Mouse (Mus musculus) heart, embryonic 11.5 days (tissue): Measurements from ENCODE around the gene Pim2. TPM values are rescaled to one million over a fixed set of nuclear protein-coding genes. Genes with fewer than 3 reads are reported as not detected.
A peak's percentile ranks its signal among the peaks of the same experiment; 100 is the strongest.
"Not testable (repeated sequence)": the region's sequence is repeated elsewhere in the genome, so short reads cannot be mapped to it uniquely, and the experiment has no call there.

Source experiments
- ATAC-seq: fragments of 200-750 bp; cut with Nextera tagmentation; replicated peaks from 2 replicates; pipeline ENCODE4 v1.8.0; 2017; ENCODE audit warnings: moderate library complexity; ENCODE audit not compliant: insufficient number of reproducible peaks, low FRiP score, low TSS enrichment
- H3K27ac ChIP-seq: fragments of 300-500 bp; sonication (generic); 2 replicates; pipeline ENCODE4 v1.5.1; 2014; ENCODE audit warnings: mild to moderate bottlenecking, low read depth, low read length
- H3K27me3 ChIP-seq: fragments of 300-500 bp; sonication (generic); 2 replicates; pipeline ENCODE4 v1.6.1; 2014; ENCODE audit warnings: mild to moderate bottlenecking, low read length, mixed read lengths; ENCODE audit not compliant: control insufficient read depth, insufficient read depth
- H3K36me3 ChIP-seq: fragments of 300-500 bp; sonication (generic); 2 replicates; pipeline ENCODE4 v1.6.1; 2014; ENCODE audit warnings: mild to moderate bottlenecking, low read length, moderate library complexity, mixed read lengths; ENCODE audit not compliant: control insufficient read depth, insufficient read depth
- H3K4me1 ChIP-seq: fragments of 300-500 bp; sonication (generic); 2 replicates; pipeline ENCODE4 v1.6.1; 2014; ENCODE audit warnings: low read length; ENCODE audit not compliant: control insufficient read depth, insufficient read depth
- H3K4me2 ChIP-seq: fragments of 300-500 bp; sonication (generic); 2 replicates; pipeline ENCODE4 v1.6.1; 2014; ENCODE audit warnings: mild to moderate bottlenecking, moderate library complexity
- H3K4me3 ChIP-seq: fragments of 300-500 bp; sonication (generic); 2 replicates; pipeline ENCODE4 v1.5.1; 2014; ENCODE audit warnings: low read depth, low read length
- H3K9ac ChIP-seq: fragments of 300-500 bp; sonication (generic); 2 replicates; pipeline ENCODE4 v1.6.1; 2014; ENCODE audit warnings: mild to moderate bottlenecking, low read depth, low read length, moderate library complexity
- H3K9me3 ChIP-seq: fragments of 300-500 bp; sonication (generic); replicated peaks from 2 replicates; pipeline ENCODE4 v1.6.1; 2016; ENCODE audit warnings: low read length; ENCODE audit not compliant: control insufficient read depth
- WGBS: fragments of 180-500 bp; shearing (Covaris S2); extraction: QIAGEN DNeasy Blood & Tissue Kit; methylation state at CpG from one replicate; pipeline ENCODE4 v1.1.7; 2014; ENCODE audit not compliant: insufficient replicate concordance; 5-methylcytosine and 5-hydroxymethylcytosine counted together
- polyA plus RNA-seq: library from polyadenylated mRNA; unstranded; fragments of >200 nt; fragmentation: Nextera tagmentation; extraction: Ambion mirVana; gene quantifications from 2 replicates; pipeline ENCODE4 v1.2.1, GENCODE M21; 2014

The Pim2 gene
- polyA plus RNA-seq, 1 experiment from 2014 or later: 5.7 TPM

DNA sequence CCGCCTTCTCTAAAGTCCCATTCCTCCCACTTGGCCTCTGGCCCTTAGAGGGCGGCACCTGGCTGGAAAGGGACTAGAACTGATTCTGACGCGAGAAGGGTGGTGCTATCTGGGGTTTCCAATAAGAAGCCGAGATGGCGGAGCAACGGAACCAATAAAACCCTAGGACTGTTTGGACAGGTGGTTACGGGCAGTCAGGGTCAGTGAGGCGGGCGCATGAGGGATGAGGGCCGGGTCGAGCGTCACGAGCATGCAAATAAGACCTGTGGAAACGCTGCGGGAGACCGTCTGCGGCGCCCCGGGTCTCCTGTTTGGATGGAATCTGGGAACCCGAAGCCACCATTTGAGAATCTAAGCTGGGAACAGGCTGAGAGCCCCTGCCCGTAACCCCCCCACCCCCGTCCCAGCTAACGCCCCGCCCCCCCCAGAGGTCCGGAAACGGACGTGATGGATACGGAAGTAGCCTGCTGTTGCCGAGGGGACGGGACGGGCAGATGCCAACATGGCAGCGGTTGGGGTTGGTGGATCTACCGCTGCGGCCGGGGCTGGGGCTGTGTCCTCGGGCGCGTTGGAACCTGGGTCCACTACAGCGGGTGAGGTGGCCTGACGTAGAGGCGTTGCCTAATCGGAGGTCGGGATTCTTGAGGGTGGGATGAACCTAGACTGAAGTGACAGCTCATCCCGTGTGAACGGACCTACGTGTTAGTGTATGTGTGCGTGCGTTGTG lies 5.9 kb downstream of the Pim2 start, which contains the start of gene Slc35a2:
TSS of gene Slc35a2 (plus strand) at position 188 of the 727 bp plus-strand sequence.
- peak; percentile 85 for ATAC-seq
- H3K4me1 ChIP-seq: no peaks in the 10 kb centered on the region; the same call in 1 of the 2 replicates
- H3K27me3 ChIP-seq: no peaks in the 10 kb centered on the region
- H3K4me2 ChIP-seq: peak within 1 kb of the TSS; percentile 67
- peak within 1 kb of the TSS; percentile 48 for H3K9ac ChIP-seq
- WGBS: 10% methylated on average over 49 of the region's 49 CpGs
- no peaks in the 10 kb centered on the region for H3K36me3 ChIP-seq
- peak within 1 kb of the TSS; percentile 67 for H3K27ac ChIP-seq
- no peaks in the 10 kb centered on the region for H3K9me3 ChIP-seq
- H3K4me3 ChIP-seq: peak within 1 kb of the TSS; percentile 54

DNA sequence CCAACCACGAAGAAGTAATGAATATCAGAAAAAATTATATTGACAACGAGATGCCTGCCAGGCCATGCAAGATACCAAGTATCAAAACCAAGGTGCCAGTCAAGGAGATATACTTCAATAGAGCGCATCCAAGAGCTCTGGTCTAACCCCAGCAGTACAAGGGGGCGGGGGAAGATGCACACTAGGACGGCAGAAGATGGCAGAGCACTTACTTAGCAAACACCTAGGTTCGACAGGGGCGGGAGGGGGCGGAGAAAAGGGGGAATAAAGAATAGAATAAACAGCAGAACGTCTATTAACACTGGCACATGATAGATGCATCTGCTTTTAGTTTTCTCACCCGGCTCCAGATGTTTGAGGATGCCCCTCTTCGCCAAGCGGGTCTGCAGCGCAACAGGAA lies 20.1 kb downstream of the Pim2 start:
- H3K9me3 ChIP-seq: no peaks in the 10 kb centered on the region

DNA sequence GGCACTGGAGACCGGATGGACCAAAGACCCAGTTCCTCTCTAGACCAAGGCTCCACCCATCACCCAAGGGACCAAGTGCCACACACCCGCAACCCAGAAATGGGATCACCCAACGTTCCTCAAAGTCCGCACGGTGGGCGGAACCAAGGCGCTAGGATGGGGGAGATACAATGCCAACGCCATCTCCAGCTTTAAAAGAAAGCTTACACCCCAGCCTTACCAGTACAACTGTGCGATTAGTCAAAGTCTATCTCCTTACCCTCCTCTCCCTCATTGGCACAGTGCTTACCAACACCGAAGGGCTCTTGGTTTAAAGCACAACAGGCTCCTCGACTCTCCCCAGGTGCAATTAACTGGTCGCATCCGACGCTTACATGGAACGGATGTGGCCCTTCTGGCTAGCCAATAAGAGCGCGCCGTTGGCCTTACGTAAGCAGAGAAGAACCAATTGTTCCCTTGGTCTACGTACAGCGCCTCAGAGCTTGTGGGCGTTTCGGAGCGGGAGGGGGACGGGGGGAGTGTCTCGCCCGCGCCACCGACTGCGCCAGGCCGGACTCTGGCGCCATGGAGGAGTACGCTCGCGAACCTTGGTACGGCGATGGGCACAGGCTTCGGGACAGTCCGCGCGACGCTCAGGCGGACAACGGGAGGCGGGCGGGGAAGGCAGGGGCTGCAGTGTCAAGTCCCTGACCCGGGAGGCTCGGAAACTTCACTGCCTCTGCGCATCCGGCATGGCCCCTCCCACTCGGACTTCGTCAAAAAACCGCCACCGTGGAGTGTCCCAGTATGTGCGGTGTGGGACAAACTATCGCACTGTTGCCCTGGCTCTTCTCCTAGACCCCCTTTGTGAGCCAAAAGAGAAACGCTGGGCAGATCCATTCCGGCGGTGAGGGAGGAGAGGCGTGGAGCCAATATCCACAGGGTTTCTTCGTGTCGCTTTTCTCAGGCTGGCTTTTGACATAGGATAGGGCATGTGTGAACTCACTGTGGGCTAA lies 21.1 kb downstream of the Pim2 start, which contains the start of the genes Pqbp1 and Timm17b:
TSS of gene Pqbp1 (minus strand) at position 390 of the 995 bp plus-strand sequence.
TSS of gene Timm17b (plus strand) at position 478 of the 995 bp plus-strand sequence.
- no peaks in the 10 kb centered on the region for H3K36me3 ChIP-seq
- H3K4me3 ChIP-seq: peak within 1 kb of the TSS; percentile 59
- 12% methylated on average over 62 of the region's 62 CpGs for whole genome bisulfite sequencing
- no peaks in the 10 kb centered on the region for H3K4me1 ChIP-seq
- peak; percentile 97 for ATAC-seq
- H3K9me3 ChIP-seq: no peaks in the 10 kb centered on the region
- H3K9ac ChIP-seq: peak within 1 kb of the TSS; percentile 74
- H3K27ac ChIP-seq: peak within 1 kb of the TSS; percentile 74; the same call in 1 of the 2 replicates
- no peaks in the 10 kb centered on the region for H3K27me3 ChIP-seq
- peak within 1 kb of the TSS; percentile 69 for H3K4me2 ChIP-seq

More for the DNA sequence above, 20.1 kb downstream of the Pim2 start:
- Histone ChIP-seq H3K27me3 (no peaks in the 10 kb centered on the region), H3K4me3 (peak overlapping the region; percentile 59), H3K36me3 (no peaks in the 10 kb centered on the region), H3K4me2 (peak overlapping the region; percentile 62), H3K9ac (peak overlapping the region; percentile 65; the same call in 1 of the 2 replicates), H3K27ac (no peak overlapping the region), H3K4me1 (no peaks in the 10 kb centered on the region)
- no peak for ATAC-seq
- 36% methylated on average over 13 of the region's 13 CpGs for WGBS

DNA sequence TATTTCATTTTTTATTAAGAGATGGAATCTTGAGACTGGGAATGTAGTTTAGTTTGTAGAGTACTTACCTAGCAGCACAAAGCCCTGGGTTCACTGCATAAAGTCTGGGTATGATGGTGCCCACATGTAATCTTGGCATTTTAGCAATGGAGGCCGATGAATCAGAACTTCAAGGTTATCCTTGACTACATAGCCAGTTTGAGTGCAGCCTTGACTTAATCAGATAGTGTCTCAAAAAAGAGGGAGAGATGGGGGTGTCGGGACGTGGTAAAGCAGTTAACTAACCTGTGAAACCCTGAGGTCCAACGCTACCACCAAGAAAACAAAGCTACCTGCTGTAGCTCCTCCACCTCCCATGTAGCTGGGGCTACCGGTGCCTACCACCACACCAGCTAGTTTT lies 26.4 kb downstream of the Pim2 start:
- no peaks in the 10 kb centered on the region for H3K27me3 ChIP-seq
- H3K4me2 ChIP-seq: no peak overlapping the region
- H3K4me3 ChIP-seq: no peak overlapping the region
- WGBS: 89% methylated on average over 5 of the region's 5 CpGs
- no peak overlapping the region for H3K27ac ChIP-seq
- H3K9me3 ChIP-seq: no peaks in the 10 kb centered on the region
- H3K36me3 ChIP-seq: no peaks in the 10 kb centered on the region
- no peaks in the 10 kb centered on the region for H3K4me1 ChIP-seq
- H3K9ac ChIP-seq: no peak overlapping the region
- ATAC-seq: no peak

DNA sequence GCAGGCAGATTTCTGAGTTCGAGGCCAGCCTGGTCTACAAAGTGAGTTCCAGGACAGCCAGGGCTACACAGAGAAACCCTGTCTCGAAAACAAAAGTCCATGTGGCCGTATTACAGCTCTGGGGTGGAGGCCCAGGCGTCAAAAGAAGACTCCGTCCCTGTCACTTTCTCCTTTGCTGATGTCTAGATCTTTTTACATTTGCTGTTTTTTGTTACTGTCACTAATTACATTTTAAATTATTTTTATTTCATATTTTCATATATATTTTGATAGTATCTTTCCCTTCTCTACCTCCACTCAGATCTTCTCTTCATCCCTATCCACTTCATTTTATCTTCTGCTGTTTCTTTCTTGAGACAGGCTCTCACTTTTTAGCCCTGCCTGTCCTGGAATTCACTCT lies 29.7 kb downstream of the Pim2 start, which contains the start of gene Gm10491:
TSS of gene Gm10491 (minus strand) at position 101 of the 400 bp plus-strand sequence.
- no peak within 1 kb of the TSS for H3K9ac ChIP-seq
- no peaks in the 10 kb centered on the region for H3K9me3 ChIP-seq
- H3K27ac ChIP-seq: no peak within 1 kb of the TSS
- 82% methylated on average over 4 of the region's 5 CpGs for WGBS
- H3K4me2 ChIP-seq: no peak within 1 kb of the TSS
- no peak within 1 kb of the TSS for H3K4me3 ChIP-seq
- no peaks in the 10 kb centered on the region for H3K27me3 ChIP-seq
- no peak for ATAC-seq
- no peaks in the 10 kb centered on the region for H3K4me1 ChIP-seq
- H3K36me3 ChIP-seq: no peaks in the 10 kb centered on the region

DNA sequence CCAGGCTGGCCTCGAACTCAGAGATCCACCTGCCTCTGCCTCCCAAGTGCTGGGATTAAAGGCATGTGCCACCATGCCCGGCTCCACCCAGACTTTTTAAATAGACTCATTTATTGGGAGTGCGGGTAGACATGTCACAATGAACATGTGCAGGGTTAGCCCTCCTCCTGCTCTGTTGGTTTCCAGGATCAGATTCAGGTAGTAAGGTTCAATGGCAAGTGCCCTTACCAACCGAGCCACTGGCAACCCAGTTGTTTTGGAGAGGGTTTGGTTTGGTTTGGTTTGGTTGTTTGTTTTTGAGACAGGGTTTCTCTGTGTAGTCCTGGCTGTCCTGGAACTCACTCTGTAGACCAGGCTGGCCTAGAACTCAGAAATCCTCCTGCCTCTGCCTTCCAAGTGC lies 31.2 kb downstream of the Pim2 start, which contains the start of gene Gm10490:
TSS of gene Gm10490 (plus strand) at position 301 of the 400 bp plus-strand sequence.
- not testable (repeated sequence) for H3K4me1 ChIP-seq, H3K27me3 ChIP-seq, ATAC-seq, H3K4me2 ChIP-seq, H3K36me3 ChIP-seq, H3K9me3 ChIP-seq, H3K9ac ChIP-seq, H3K27ac ChIP-seq, H3K4me3 ChIP-seq
- 86% methylated on average over 4 of the region's 4 CpGs for WGBS

DNA sequence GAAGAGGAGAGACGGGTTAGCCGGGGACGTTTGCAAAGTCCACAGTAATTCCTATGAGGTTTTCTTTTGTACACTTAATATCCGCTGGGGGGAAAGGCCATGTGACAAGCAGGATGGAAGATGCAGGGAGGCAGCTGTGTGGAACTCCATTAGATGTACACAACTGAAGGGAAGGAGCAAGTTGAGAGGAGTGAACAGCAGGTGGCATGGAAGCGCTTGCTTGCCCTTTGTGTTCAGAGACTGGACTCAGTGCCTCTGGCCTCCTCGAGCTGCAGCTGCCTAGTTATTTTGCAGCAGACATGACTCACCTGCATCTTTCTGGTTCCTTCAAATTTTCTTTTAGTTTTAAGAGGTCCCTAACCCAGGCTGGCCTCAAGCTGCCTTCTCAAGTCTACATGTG lies 32.4 kb downstream of the Pim2 start:
- Histone ChIP-seq H3K9me3 (no peaks in the 10 kb centered on the region), H3K27ac (no peak overlapping the region), H3K4me3 (no peak overlapping the region), H3K4me2 (no peak overlapping the region), H3K9ac (no peak overlapping the region), H3K36me3 (no peaks in the 10 kb centered on the region), H3K27me3 (no peaks in the 10 kb centered on the region), H3K4me1 (no peaks in the 10 kb centered on the region)
- 59% methylated on average over 6 of the region's 6 CpGs for WGBS
- no peak for ATAC-seq

DNA sequence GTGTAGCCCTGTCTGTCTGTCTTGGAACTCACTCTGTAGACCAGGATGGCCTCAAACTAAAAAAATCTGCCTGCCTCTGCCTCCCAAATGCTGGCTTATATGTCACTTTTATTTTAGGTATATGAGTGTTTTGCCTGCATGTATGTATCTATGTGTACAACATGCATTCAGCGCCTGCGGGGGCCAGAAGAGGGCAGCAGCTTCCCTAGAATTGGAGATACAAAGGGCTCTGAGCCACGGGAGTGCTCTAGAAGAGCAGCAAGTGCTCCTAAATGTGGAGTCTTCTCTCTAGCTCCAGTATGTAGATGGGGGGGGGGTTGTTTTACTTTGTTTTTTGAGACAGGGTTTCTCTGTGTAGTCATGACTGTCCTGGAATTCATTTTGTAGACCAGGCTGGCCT lies 37.6 kb downstream of the Pim2 start:
- not testable (repeated sequence) for H3K4me1 ChIP-seq, H3K9me3 ChIP-seq, H3K4me2 ChIP-seq, H3K27ac ChIP-seq, H3K9ac ChIP-seq, ATAC-seq, H3K36me3 ChIP-seq, H3K4me3 ChIP-seq
- 17% methylated on average over 3 of the region's 3 CpGs for WGBS
- peaks cover 23% of the 10 kb centered on the region for H3K27me3 ChIP-seq
